Mouse (Mus musculus): Measurements from ENCODE around the gene Tuba1a.

DNA sequence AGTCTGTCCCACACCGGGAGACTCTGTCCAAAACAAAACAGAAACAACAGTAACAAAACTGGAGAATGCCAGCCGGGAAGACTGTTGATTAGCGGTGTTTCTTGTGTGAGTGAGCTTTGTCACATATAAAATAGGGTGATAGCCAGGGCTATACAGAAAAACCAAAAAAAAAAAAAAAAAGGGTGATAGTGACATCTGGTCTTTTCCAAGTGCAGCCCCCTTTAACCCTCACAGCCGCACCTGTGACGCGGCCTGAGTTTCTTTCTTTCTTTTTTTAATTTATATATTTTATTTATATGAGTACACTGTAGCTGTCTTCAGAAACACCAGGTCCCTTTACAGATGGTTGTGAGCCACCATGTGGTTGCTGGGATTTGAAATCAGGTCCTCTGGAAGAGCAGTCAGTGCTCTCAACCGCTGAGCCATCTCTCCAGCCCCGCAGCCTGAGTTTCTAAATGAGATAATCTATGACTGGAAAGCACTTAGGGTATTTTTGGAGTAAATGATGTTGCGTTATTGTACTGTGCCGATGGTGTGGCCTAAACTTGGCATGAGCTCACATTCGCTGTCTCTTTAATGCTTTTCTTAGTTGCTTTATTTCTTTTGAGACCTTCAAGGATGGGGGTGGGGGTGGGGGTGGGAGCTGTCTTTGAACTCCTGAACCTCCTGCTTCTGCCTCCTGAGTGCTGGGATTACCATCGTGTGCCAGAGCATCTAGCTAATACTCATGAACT is 32.6 kb upstream of the Tuba1a start:
- no peak for TF ChIP-seq CTCF (IDR thresholded peaks at IDR 0.05)
- TF ChIP-seq EP300 (IDR thresholded peaks at IDR 0.05), result no peak

All from lung, postnatal 0 days (tissue).